Comparison of ENCODE assay signal across 9 mouse cellular contexts in genomic region chr3:6865462-6866147, GRCm38 (mm10).
DNase-seq lines count a peak whose midpoint lies in the region; ATAC-seq and TF ChIP-seq lines count a peak whose summit lies in the region.
"Had no signal": no experiment of that assay in that cellular context is flagged by ENCODE, and none has a peak within 500 bp of the region (broad histone marks: within the 10 kb centered on the region; RNA-seq: fewer than 3 reads in every experiment).

No protein-coding gene starts in this region.

- no peak for TF ChIP-seq CTCF in hindbrain, postnatal 0 days (IDR thresholded peaks at IDR 0.05; ENCODE audit: low read depth)
- no peak for TF ChIP-seq CTCF in midbrain, postnatal 0 days (IDR thresholded peaks at IDR 0.05)

- no peaks in the 10 kb centered on the region for H3K27me3 ChIP-seq in forebrain, embryonic 14.5 days (replicated peaks; ENCODE audit: control insufficient read depth, insufficient read depth, low read length)
- H3K27me3 ChIP-seq in forebrain, embryonic 11.5 days (ENCODE audit: control insufficient read depth, insufficient read depth, low read length): no peaks in the 10 kb centered on the region
- H3K27me3 ChIP-seq in hindbrain, postnatal 0 days (ENCODE audit: insufficient read depth, low read length): no peaks in the 10 kb centered on the region
- no peaks in the 10 kb centered on the region for H3K27me3 ChIP-seq in midbrain, postnatal 0 days (ENCODE audit: insufficient read depth, low read length)
- no peaks in the 10 kb centered on the region for H3K27me3 ChIP-seq in kidney, embryonic 14.5 days (ENCODE audit: control insufficient read depth, insufficient read depth, low read length)
- H3K27me3 ChIP-seq: intestine, embryonic 15.5 days had no signal

- peak; percentile 97 for ATAC-seq in forebrain, embryonic 14.5 days
- no peak for ATAC-seq in forebrain, embryonic 11.5 days (replicated peaks; ENCODE audit: low FRiP score)
- peak; percentile 89 for ATAC-seq in hindbrain, postnatal 0 days
- ATAC-seq in midbrain, postnatal 0 days (ENCODE audit: low FRiP score): peak; percentile 78; the same call in 1 of the 2 replicates
- no peak for ATAC-seq in kidney, embryonic 14.5 days (ENCODE audit: low FRiP score, low TSS enrichment)
- ATAC-seq: intestine, embryonic 15.5 days had no signal

- H3K4me2 ChIP-seq in forebrain, embryonic 14.5 days (ENCODE audit: low read length): no peak overlapping the region
- H3K4me2 ChIP-seq in forebrain, embryonic 11.5 days (ENCODE audit: low read depth, low read length, severe bottlenecking): no peak overlapping the region
- no peak overlapping the region for H3K4me2 ChIP-seq in hindbrain, postnatal 0 days (ENCODE audit: low read depth, low read length)
- no peak overlapping the region for H3K4me2 ChIP-seq in midbrain, postnatal 0 days (ENCODE audit: low read depth, low read length, poor library complexity, severe bottlenecking)
- H3K4me2 ChIP-seq in kidney, embryonic 14.5 days (replicated peaks; ENCODE audit: low read depth, low read length): no peak overlapping the region
- H3K4me2 ChIP-seq: intestine, embryonic 15.5 days had no signal

- WGBS in forebrain, embryonic 14.5 days: 45% methylated on average over 3 of the region's 3 CpGs
- 83% methylated on average over 3 of the region's 3 CpGs for whole genome bisulfite sequencing in forebrain, embryonic 11.5 days
- 39% methylated on average over 3 of the region's 3 CpGs for WGBS in hindbrain, postnatal 0 days
- WGBS in midbrain, postnatal 0 days: 63% methylated on average over 3 of the region's 3 CpGs
- WGBS in kidney, embryonic 14.5 days: 70% methylated on average over 3 of the region's 3 CpGs

- H3K27ac ChIP-seq in forebrain, embryonic 14.5 days (ENCODE audit: low read depth, low read length): no peak overlapping the region
- H3K27ac ChIP-seq in forebrain, embryonic 11.5 days (ENCODE audit: low read depth, low read length): no peak overlapping the region
- peak overlapping the region; percentile 7; the same call in 1 of the 2 replicates for H3K27ac ChIP-seq in hindbrain, postnatal 0 days
- H3K27ac ChIP-seq in midbrain, postnatal 0 days (ENCODE audit: low read depth, low read length): no peak overlapping the region
- H3K27ac ChIP-seq in kidney, embryonic 14.5 days (ENCODE audit: low read depth, low read length): no peak overlapping the region
- H3K27ac ChIP-seq: intestine, embryonic 15.5 days had no signal

- no peak overlapping the region for H3K4me3 ChIP-seq in forebrain, embryonic 14.5 days (ENCODE audit: low read depth, low read length)
- no peak overlapping the region for H3K4me3 ChIP-seq in forebrain, embryonic 11.5 days (ENCODE audit: low read depth, low read length)
- H3K4me3 ChIP-seq in hindbrain, postnatal 0 days (ENCODE audit: low read length): no peak overlapping the region
- no peak overlapping the region for H3K4me3 ChIP-seq in midbrain, postnatal 0 days (ENCODE audit: low read depth, low read length)
- no peak overlapping the region for H3K4me3 ChIP-seq in kidney, embryonic 14.5 days (ENCODE audit: low read length)
- H3K4me3 ChIP-seq: intestine, embryonic 15.5 days had no signal

- H3K36me3 ChIP-seq in forebrain, embryonic 14.5 days (ENCODE audit: control insufficient read depth, insufficient read depth, low read length): no peaks in the 10 kb centered on the region
- no peaks in the 10 kb centered on the region for H3K36me3 ChIP-seq in forebrain, embryonic 11.5 days (ENCODE audit: control insufficient read depth, insufficient read depth, low read length)
- H3K36me3 ChIP-seq in hindbrain, postnatal 0 days (ENCODE audit: insufficient read depth, low read length): no peaks in the 10 kb centered on the region
- H3K36me3 ChIP-seq in midbrain, postnatal 0 days (ENCODE audit: insufficient read depth, low read length): no peaks in the 10 kb centered on the region
- no peaks in the 10 kb centered on the region for H3K36me3 ChIP-seq in kidney, embryonic 14.5 days (ENCODE audit: control insufficient read depth, insufficient read depth, low read length)
- H3K36me3 ChIP-seq: intestine, embryonic 15.5 days had no signal

- H3K9me3 ChIP-seq in forebrain, embryonic 14.5 days (replicated peaks; ENCODE audit: control insufficient read depth, low read length): no peaks in the 10 kb centered on the region
- no peaks in the 10 kb centered on the region for H3K9me3 ChIP-seq in forebrain, embryonic 11.5 days (ENCODE audit: control insufficient read depth, low read length)
- H3K9me3 ChIP-seq in hindbrain, postnatal 0 days (ENCODE audit: low read length): no peaks in the 10 kb centered on the region
- no peaks in the 10 kb centered on the region for H3K9me3 ChIP-seq in midbrain, postnatal 0 days (ENCODE audit: low read length)
- H3K9me3 ChIP-seq in kidney, embryonic 14.5 days (ENCODE audit: control insufficient read depth, low read length): no peaks in the 10 kb centered on the region
- H3K9me3 ChIP-seq: intestine, embryonic 15.5 days had no signal

- no peaks in the 10 kb centered on the region; the same call in 1 of the 2 replicates for H3K4me1 ChIP-seq in forebrain, embryonic 14.5 days (ENCODE audit: control insufficient read depth, insufficient read depth, low read length)
- H3K4me1 ChIP-seq in forebrain, embryonic 11.5 days (replicated peaks; ENCODE audit: control insufficient read depth, insufficient read depth, low read length): no peaks in the 10 kb centered on the region
- no peaks in the 10 kb centered on the region for H3K4me1 ChIP-seq in hindbrain, postnatal 0 days (ENCODE audit: insufficient read depth, low read length)
- no peaks in the 10 kb centered on the region for H3K4me1 ChIP-seq in midbrain, postnatal 0 days (ENCODE audit: insufficient read depth, low read length)
- H3K4me1 ChIP-seq in kidney, embryonic 14.5 days (ENCODE audit: control insufficient read depth, insufficient read depth, low read length): no peaks in the 10 kb centered on the region
- H3K4me1 ChIP-seq: intestine, embryonic 15.5 days had no signal

- peak; percentile 90 for DNase-seq in forebrain, embryonic 14.5 days (ENCODE audit: low spot score)
- DNase-seq in forebrain, embryonic 11.5 days (ENCODE audit: low spot score): no peak
- DNase-seq in brain, embryonic 18.5 days (ENCODE audit: low read depth, low spot score): peak; percentile 52
- DNase-seq in hindbrain, postnatal 0 days (ENCODE audit: low spot score): peak; percentile 83
- DNase-seq in midbrain, postnatal 0 days (ENCODE audit: low spot score): peak; percentile 87
- DNase-seq in kidney, adult 8-10 months: no peak
- DNase-seq in heart, adult 18-20 months: no peak

- H3K9ac ChIP-seq in forebrain, embryonic 14.5 days (ENCODE audit: low read length): no peak overlapping the region
- H3K9ac ChIP-seq in forebrain, embryonic 11.5 days (ENCODE audit: low read length): no peak overlapping the region
- H3K9ac ChIP-seq in hindbrain, postnatal 0 days (replicated peaks; ENCODE audit: low read length): no peak overlapping the region
- no peak overlapping the region for H3K9ac ChIP-seq in midbrain, postnatal 0 days (replicated peaks; ENCODE audit: low read length, poor library complexity, severe bottlenecking)
- no peak overlapping the region for H3K9ac ChIP-seq in kidney, embryonic 14.5 days (ENCODE audit: low read depth, low read length)
- H3K9ac ChIP-seq: intestine, embryonic 15.5 days had no signal

Comparison
In these comparisons a context has a peak if more than half of its experiments do, and no peak if none do; other contexts are left out.
1. ATAC-seq: peak in forebrain, embryonic 14.5 days (single experiment), hindbrain, postnatal 0 days (single experiment) and midbrain, postnatal 0 days (single experiment); none in forebrain, embryonic 11.5 days (single experiment) and kidney, embryonic 14.5 days (single experiment).
2. DNase-seq: peak in forebrain, embryonic 14.5 days (single experiment), brain, embryonic 18.5 days (single experiment), hindbrain, postnatal 0 days (single experiment) and midbrain, postnatal 0 days (single experiment); none in forebrain, embryonic 11.5 days (single experiment), kidney, adult 8-10 months (0 of 2) and heart, adult 18-20 months (0 of 2).